Mouse (Mus musculus) lung, postnatal 0 days (tissue): ENCODE results near the gene Gm28729.

Experiments used
- CTCF ChIP-seq: IDR thresholded peaks from 2 replicates; pipeline ENCODE4 v1.5.1; 2016; ENCODE audit warnings: antibody characterized with exemption, mild to moderate bottlenecking
- EP300 ChIP-seq: IDR thresholded peaks from 2 replicates; pipeline ENCODE4 v1.6.1; 2016; ENCODE audit warnings: antibody characterized with exemption, mild to moderate bottlenecking, control low read depth

DNA sequence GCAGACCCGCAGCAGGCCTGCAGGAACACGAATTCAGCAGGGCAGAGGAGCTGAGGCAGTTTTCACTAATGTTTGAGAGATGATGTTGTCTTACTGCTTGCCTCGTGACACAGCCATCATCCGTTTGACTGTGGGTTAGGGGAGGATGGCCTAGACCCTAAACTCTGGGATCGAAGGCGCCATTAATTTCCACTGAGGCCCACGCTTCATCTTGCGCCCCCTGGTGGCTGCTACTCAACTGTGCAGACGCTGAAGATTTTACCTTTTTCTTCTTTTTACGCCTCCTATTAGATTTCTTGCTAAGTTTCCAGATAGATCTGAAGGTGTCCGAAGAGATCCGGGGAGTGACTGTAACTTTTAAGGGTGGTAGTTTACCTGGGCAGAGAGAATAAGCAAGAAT lies 33.3 kb downstream of the Gm28729 start:
- TF ChIP-seq CTCF (peak; percentile 87), EP300 (no peak)
